Mouse (Mus musculus) forebrain, embryonic 14.5 days (tissue): ENCODE data around the gene Bcar1. TPM values are rescaled to one million over a fixed set of nuclear protein-coding genes. Genes with fewer than 3 reads are reported as not detected.

ENCODE experiments used
- ATAC-seq: fragments of 200-750 bp; cut with Nextera tagmentation; 2 replicates; pipeline ENCODE4 v1.8.0; 2017; ENCODE audit warnings: mild to moderate bottlenecking, moderate library complexity
- DNase-seq: peaks from one replicate; pipeline ENCODE4 v3.0.0-alpha.2; 2015; ENCODE audit warnings: low spot score
- H3K27ac ChIP-seq: fragments of 300-500 bp; sonication (generic); 2 replicates; pipeline ENCODE4 v1.5.1; 2014; ENCODE audit warnings: low read depth, mild to moderate bottlenecking, control low read depth, low read length, moderate library complexity
- H3K27me3 ChIP-seq: fragments of 300-500 bp; sonication (generic); replicated peaks from 2 replicates; pipeline ENCODE4 v1.6.1; 2014; ENCODE audit warnings: low read length, control low read depth, mixed read lengths; ENCODE audit not compliant: control insufficient read depth, insufficient read depth
- H3K36me3 ChIP-seq: fragments of 300-500 bp; sonication (generic); 2 replicates; pipeline ENCODE4 v1.6.1; 2014; ENCODE audit warnings: low read length, control low read depth; ENCODE audit not compliant: control insufficient read depth, insufficient read depth
- H3K4me1 ChIP-seq: fragments of 300-500 bp; sonication (generic); 2 replicates; pipeline ENCODE4 v1.6.1; 2014; ENCODE audit warnings: antibody characterized with exemption, low read length, control low read depth; ENCODE audit not compliant: control insufficient read depth, insufficient read depth
- H3K4me2 ChIP-seq: fragments of 300-500 bp; sonication (generic); 2 replicates; pipeline ENCODE4 v1.6.1; 2014; ENCODE audit warnings: mild to moderate bottlenecking, control low read depth, low read length
- H3K4me3 ChIP-seq: fragments of 300-500 bp; sonication (generic); 2 replicates; pipeline ENCODE4 v1.5.1; 2014; ENCODE audit warnings: low read depth, low read length, control low read depth
- H3K9ac ChIP-seq: fragments of 300-500 bp; sonication (generic); 2 replicates; pipeline ENCODE4 v1.6.1; 2014; ENCODE audit warnings: mild to moderate bottlenecking, low read length, control low read depth, moderate library complexity
- H3K9me3 ChIP-seq: fragments of 300-500 bp; sonication (generic); replicated peaks from 2 replicates; pipeline ENCODE4 v1.6.1; 2016; ENCODE audit warnings: low read length, control low read depth, mixed read lengths; ENCODE audit not compliant: control insufficient read depth
- WGBS: fragments of 180-500 bp; shearing (Covaris S2); extraction: QIAGEN DNeasy Blood & Tissue Kit; methylation state at CpG from one replicate; pipeline ENCODE4 v1.1.7; 2014; 5-methylcytosine and 5-hydroxymethylcytosine counted together
- polyA plus RNA-seq: library from polyadenylated mRNA; unstranded; fragments of >200 nt; fragmentation: Nextera tagmentation; extraction: Ambion mirVana; gene quantifications from 2 replicates; pipeline ENCODE4 v1.2.1, GENCODE M21; 2014

Bcar1 gene
- polyA plus RNA-seq, 1 experiment from 2014 or later = 41.2 TPM

GRCm38 (mm10) chr8:111772083-111772482, 28.5 kb upstream of the Bcar1 start:
- 92% methylated on average over 9 of the region's 9 CpGs for WGBS
- H3K4me2 ChIP-seq = no peak overlapping the region
- no peak overlapping the region for H3K4me3 ChIP-seq
- no peaks in the 10 kb centered on the region for H3K27me3 ChIP-seq
- peaks cover 14% of the 10 kb centered on the region for H3K4me1 ChIP-seq
- no peak overlapping the region for H3K27ac ChIP-seq
- H3K9ac ChIP-seq = no peak overlapping the region
- H3K9me3 ChIP-seq = no peaks in the 10 kb centered on the region
- no peak for ATAC-seq
- peaks cover 12% of the 10 kb centered on the region; the same call in 1 of the 2 replicates for H3K36me3 ChIP-seq
- DNase-seq = no peak

GRCm38 (mm10) chr8:111771625-111772020, 28.0 kb upstream of the Bcar1 start:
- no peaks in the 10 kb centered on the region for H3K9me3 ChIP-seq
- peaks cover 15% of the 10 kb centered on the region; the same call in 1 of the 2 replicates for H3K36me3 ChIP-seq
- ATAC-seq = no peak
- H3K9ac ChIP-seq = no peak overlapping the region
- WGBS = 93% methylated on average over 6 of the region's 6 CpGs
- H3K27ac ChIP-seq = peak overlapping the region; percentile 85; the same call in 1 of the 2 replicates
- H3K4me3 ChIP-seq = no peak overlapping the region
- no peaks in the 10 kb centered on the region for H3K27me3 ChIP-seq
- H3K4me2 ChIP-seq = no peak overlapping the region
- peaks cover 14% of the 10 kb centered on the region for H3K4me1 ChIP-seq
- DNase-seq = no peak

GRCm38 (mm10) chr8:111770958-111771624, 27.5 kb upstream of the Bcar1 start:
- Histone ChIP-seq H3K4me1 (peaks cover 14% of the 10 kb centered on the region), H3K4me2 (no peak overlapping the region), H3K9ac (no peak overlapping the region), H3K4me3 (no peak overlapping the region), H3K27ac (peak overlapping the region; percentile 85; the same call in 1 of the 2 replicates), H3K9me3 (no peaks in the 10 kb centered on the region), H3K36me3 (peaks cover 19% of the 10 kb centered on the region; the same call in 1 of the 2 replicates), H3K27me3 (no peaks in the 10 kb centered on the region)
- peak; percentile 85 for DNase-seq
- peak; percentile 78 for ATAC-seq
- WGBS = 56% methylated on average over 5 of the region's 5 CpGs

- peak overlapping the region; percentile 40; the same call in 1 of the 2 replicates for H3K9ac ChIP-seq
- DNase-seq (peak; percentile 76), ATAC-seq (peak; percentile 77)
- no peaks in the 10 kb centered on the region for H3K9me3 ChIP-seq
- 21% methylated on average over 12 of the region's 12 CpGs for WGBS
- H3K4me1 ChIP-seq = peaks cover 14% of the 10 kb centered on the region
- H3K36me3 ChIP-seq = peaks cover 26% of the 10 kb centered on the region; the same call in 1 of the 2 replicates
- H3K4me2 ChIP-seq = no peak overlapping the region
- H3K27me3 ChIP-seq = no peaks in the 10 kb centered on the region
- peak overlapping the region; percentile 85 for H3K27ac ChIP-seq
- no peak overlapping the region for H3K4me3 ChIP-seq
Measured at GRCm38 (mm10) chr8:111769764-111770428, 26.3 kb upstream of the Bcar1 start.

GRCm38 (mm10) chr8:111769296-111769695, 25.7 kb upstream of the Bcar1 start:
- Histone ChIP-seq H3K27me3 (no peaks in the 10 kb centered on the region), H3K36me3 (peaks cover 21% of the 10 kb centered on the region; the same call in 1 of the 2 replicates), H3K27ac (peak overlapping the region; percentile 85), H3K9ac (peak overlapping the region; percentile 40; the same call in 1 of the 2 replicates), H3K9me3 (no peaks in the 10 kb centered on the region), H3K4me3 (no peak overlapping the region), H3K4me2 (no peak overlapping the region), H3K4me1 (peaks cover 14% of the 10 kb centered on the region)
- ATAC-seq (no peak), DNase-seq (no peak)
- WGBS = 53% methylated on average over 15 of the region's 15 CpGs

- ATAC-seq (no peak), DNase-seq (no peak)
- 90% methylated on average over 6 of the region's 6 CpGs for WGBS
Measured at GRCm38 (mm10) chr8:111768651-111769050, 25.0 kb upstream of the Bcar1 start.

GRCm38 (mm10) chr8:111765616-111766015, 22.0 kb upstream of the Bcar1 start:
- no peaks in the 10 kb centered on the region for H3K9me3 ChIP-seq
- H3K4me3 ChIP-seq = no peak overlapping the region
- no peak for DNase-seq
- WGBS = 80% methylated on average over 4 of the region's 4 CpGs
- peaks cover 15% of the 10 kb centered on the region; the same call in 1 of the 2 replicates for H3K36me3 ChIP-seq
- no peaks in the 10 kb centered on the region for H3K27me3 ChIP-seq
- H3K9ac ChIP-seq = no peak overlapping the region
- no peak overlapping the region for H3K27ac ChIP-seq
- H3K4me1 ChIP-seq = peaks cover 10% of the 10 kb centered on the region
- no peak for ATAC-seq
- H3K4me2 ChIP-seq = no peak overlapping the region

More at GRCm38 (mm10) chr8:111768651-111769050, 25.0 kb upstream of the Bcar1 start:
- Histone ChIP-seq H3K27ac (no peak overlapping the region), H3K27me3 (no peaks in the 10 kb centered on the region), H3K9me3 (no peaks in the 10 kb centered on the region), H3K36me3 (peaks cover 21% of the 10 kb centered on the region; the same call in 1 of the 2 replicates), H3K4me1 (peaks cover 14% of the 10 kb centered on the region), H3K4me2 (no peak overlapping the region), H3K4me3 (no peak overlapping the region), H3K9ac (no peak overlapping the region)

GRCm38 (mm10) chr8:111765096-111765495, 21.5 kb upstream of the Bcar1 start:
- WGBS = 97% methylated on average over 9 of the region's 9 CpGs
- H3K4me2 ChIP-seq = no peak overlapping the region
- no peak overlapping the region for H3K4me3 ChIP-seq
- no peaks in the 10 kb centered on the region for H3K9me3 ChIP-seq
- ATAC-seq (no peak), DNase-seq (no peak)
- no peaks in the 10 kb centered on the region for H3K27me3 ChIP-seq
- H3K9ac ChIP-seq = no peak overlapping the region
- no peak overlapping the region for H3K27ac ChIP-seq
- peaks cover 15% of the 10 kb centered on the region; the same call in 1 of the 2 replicates for H3K36me3 ChIP-seq
- H3K4me1 ChIP-seq = peaks cover 9% of the 10 kb centered on the region
